Mouse (Mus musculus): ENCODE measurements around the gene Exoc6b.

GRCm38 (mm10) chr6:84569590-84569989 lies 499.7 kb downstream of the Exoc6b start:
- TF ChIP-seq CTCF (IDR thresholded peaks at IDR 0.05; ENCODE audit: low read depth) (no peak), EP300 (IDR thresholded peaks at IDR 0.05; ENCODE audit: low read depth) (no peak)

Measured in heart, postnatal 0 days (tissue).